Mouse (Mus musculus): Measurements from ENCODE around the gene Nprl3. TPM values are rescaled to one million over a fixed set of nuclear protein-coding genes. Genes with fewer than 3 reads are reported as not detected.

Nprl3 gene
- 41.3 and 84.5 TPM in 2 replicates for polyA plus RNA-seq (2012; ENCODE audit: low replicate concordance)

DNA sequence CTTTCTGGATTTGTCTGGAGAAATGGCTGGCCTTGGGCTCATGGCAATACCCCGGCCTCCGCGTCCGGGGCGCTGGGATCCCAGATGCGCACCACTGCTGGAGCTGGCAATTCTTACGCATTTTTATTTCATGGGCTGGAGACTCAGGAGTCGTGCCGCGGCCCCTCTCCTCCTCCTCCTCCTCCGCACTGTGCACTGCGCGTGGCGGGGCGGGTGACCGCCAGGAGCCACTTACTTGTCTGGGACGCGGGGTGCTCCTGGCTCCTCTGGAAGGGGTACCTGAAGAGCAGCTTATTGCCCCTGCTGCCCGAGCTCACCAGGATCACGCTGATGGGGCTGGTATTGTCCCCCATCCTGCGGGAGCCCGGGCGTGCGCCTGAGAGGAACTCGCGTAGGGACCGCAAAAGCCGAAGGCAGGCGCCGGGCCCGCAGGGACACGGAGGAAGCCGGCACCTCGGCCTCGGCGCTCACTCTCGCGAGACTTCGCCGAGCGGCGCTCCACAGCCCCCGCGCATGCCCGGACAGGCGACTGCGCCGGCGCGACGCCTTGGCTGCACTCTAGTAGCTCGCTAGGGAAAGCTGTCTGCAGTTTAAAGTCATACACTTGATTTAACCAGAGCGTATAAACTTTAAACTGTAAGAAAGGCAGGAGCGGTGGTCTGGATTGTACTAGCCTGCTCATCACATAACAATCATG is at the start of gene Nprl3:
Gene Nprl3, minus strand, starts transcription at position 520 of the 697 bp plus-strand sequence.

DNA sequence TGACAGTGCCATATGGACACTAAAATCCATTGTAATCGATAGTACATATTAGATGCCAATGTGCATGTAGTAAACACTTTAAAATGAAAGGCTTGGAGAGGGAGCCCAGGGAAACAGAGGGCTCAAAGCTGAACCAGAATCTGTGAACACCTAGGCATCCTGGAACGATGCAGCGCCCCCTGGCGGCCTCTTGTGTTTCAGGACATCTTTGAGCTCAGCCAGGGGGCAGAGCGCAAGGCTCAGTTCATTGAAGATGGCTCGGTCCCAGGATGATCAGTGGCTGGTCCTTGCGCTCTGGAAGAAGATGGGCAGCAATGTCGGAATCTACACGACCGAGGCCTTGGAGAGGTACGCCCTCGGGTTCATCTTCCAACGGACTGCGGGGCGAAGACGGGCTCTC is 32.4 kb upstream of the Nprl3 start, which contains the start of gene Hbq1a:
Gene Hbq1a, plus strand, starts transcription at position 205 of the 400 bp plus-strand sequence.

DNA sequence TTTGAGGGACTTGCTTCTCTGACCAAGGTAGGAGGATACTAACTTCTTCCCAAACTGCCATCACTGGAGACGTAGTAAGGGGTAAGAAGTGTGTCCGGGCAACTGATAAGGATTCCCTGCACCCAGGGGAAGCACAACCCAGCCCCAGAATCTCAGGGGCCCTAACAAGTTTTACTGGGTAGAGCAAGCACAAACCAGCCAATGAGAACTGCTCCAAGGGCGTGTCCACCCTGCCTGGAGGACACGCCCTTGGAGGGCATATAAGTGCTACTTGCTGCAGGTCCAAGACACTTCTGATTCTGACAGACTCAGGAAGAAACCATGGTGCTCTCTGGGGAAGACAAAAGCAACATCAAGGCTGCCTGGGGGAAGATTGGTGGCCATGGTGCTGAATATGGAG is 28.7 kb upstream of the Nprl3 start, which contains the start of gene Hba-a2:
Gene Hba-a2, plus strand, starts transcription at position 287 of the 400 bp plus-strand sequence.

DNA sequence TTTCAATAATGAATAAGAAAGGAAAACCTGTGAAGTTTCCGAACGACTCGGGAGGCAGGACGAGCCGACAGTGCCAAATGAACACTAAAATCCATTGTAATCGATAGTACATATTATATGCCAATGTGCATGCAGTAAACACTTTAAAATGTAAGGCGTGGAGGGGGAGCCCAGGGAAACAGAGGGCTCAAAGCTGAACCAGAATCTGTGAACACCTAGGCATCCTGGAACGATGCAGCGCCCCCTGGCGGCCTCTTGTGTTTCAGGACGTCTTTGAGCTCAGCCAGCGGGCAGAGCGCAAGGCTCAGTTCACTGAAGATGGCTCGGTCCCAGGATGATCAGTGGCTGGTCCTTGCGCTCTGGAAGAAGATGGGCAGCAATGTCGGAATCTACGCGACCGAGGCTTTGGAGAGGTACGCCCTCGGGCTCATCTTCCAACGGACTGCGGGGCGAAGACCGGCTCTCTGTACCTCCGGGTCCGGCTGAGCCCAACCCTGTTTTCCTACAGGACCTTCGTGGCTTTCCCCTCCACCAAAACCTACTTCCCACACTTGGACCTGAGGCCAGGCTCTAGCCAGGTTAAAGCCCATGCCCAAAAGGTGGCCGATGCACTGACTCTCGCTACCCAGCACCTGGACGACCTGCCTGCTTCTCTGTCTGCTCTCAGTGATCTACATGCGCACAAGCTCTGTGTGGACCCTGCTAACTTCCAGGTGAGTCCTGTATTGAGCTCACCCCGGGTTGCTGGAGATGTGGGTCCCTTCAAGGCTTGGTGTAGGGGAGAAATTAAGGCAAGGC is 19.4 kb upstream of the Nprl3 start, which contains the start of gene Hbq1b:
Gene Hbq1b, plus strand, starts transcription at position 271 of the 798 bp plus-strand sequence.

DNA sequence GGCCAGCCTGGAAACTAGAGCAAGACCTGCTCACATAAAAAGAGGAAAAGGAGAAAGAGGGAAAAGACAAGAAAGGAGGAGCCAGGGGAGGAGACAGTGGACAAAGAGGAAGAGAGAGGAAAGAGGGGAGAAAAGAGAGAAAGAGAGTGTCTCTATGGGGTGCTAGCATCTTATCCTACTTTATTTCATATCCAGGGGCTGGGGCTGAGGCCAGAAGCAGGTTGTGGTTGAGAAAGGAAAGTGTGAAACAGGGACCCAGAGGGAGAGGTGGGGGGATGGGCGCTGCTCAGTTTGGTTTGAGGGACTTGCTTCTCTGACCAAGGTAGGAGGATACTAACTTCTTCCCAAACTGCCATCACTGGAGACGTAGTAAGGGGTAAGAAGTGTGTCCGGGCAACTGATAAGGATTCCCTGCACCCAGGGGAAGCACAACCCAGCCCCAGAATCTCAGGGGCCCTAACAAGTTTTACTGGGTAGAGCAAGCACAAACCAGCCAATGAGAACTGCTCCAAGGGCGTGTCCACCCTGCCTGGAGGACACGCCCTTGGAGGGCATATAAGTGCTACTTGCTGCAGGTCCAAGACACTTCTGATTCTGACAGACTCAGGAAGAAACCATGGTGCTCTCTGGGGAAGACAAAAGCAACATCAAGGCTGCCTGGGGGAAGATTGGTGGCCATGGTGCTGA is 15.7 kb upstream of the Nprl3 start, which contains the start of gene Hba-a1:
Gene Hba-a1, plus strand, starts transcription at position 421 of the 687 bp plus-strand sequence.

DNA sequence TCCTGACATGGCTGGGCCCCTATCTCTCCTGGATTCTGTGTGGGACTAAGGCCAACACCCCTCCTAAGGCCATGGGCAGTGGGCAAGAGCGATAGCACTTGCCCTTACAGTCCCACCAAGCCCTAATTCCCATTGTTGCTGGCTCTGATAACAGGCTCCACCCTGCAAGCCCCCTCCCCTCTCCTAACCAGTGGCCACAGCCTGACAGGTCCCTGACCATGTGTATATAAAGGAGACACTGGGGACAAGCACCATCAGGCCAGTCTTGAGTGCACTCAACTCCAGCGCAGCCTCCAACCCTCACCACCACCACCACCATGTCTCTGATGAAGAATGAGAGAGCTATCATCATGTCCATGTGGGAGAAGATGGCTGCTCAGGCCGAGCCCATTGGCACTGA is 8.8 kb upstream of the Nprl3 start, which contains the start of gene Hba-x:
Gene Hba-x, plus strand, starts transcription at position 54 of the 400 bp plus-strand sequence.

DNA sequence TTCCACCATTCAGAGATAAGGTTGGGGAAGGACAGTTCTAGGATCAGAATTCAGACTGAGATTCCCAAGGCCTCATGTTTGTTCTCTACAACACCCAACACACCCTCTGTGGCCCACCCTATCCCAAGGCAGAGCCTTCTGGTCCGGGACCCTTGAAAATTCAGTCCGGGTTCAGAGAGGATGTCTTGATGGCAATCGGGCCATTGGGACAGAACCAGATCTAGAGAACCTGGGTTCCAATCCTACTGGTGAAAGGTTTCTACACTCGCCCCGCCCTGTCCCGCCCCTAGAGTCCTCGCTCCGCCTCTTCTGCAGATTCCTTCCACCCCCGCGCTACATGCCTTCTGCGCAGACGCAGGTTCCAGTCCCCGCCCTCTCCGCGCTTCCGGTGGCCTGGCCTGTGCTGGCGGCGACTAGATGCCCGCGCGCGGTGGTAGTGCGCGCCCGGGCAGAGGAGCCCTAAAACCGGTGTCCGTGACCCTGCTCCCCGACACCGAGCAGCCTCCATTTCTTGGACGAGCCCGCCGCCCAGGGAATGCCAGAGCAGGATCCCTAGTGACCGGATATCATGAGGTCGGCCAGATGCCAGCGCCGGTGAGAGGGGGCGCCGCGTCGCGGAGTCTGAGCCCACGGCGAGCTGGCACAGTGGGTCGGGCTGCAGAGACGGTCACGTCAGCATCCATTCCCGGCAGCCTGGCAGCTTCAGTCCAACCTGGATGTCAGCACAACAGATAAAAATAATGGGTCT is 41.2 kb downstream of the Nprl3 start, which contains the start of gene Mpg:
Gene Mpg, plus strand, starts transcription at position 382 of the 748 bp plus-strand sequence.

DNA sequence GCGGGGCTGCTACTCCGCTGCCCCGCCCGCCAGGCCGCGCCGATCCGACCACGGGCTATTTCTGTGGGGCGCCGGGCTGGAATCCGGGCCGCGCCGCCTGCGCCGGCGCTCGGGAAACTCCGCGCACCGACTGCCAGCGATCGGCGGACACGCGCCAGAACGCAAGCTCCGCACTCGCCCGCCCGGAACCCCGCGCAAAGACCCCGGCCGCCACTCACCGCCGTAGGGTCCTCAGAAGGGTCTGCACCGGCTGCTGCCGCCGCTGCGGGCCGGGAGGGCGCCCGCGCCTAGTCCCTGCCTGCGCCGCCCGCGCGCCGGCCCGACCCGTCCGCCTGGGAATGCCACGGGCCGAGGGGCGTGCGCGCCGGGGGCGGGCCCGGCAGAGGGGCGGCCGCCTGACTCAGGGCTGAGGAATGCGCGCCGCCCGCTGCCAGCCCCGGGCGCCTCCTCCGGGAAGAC is 45.5 kb downstream of the Nprl3 start, which contains the start of gene Rhbdf1:
Gene Rhbdf1, minus strand, starts transcription at position 350 of the 459 bp plus-strand sequence.

DNA sequence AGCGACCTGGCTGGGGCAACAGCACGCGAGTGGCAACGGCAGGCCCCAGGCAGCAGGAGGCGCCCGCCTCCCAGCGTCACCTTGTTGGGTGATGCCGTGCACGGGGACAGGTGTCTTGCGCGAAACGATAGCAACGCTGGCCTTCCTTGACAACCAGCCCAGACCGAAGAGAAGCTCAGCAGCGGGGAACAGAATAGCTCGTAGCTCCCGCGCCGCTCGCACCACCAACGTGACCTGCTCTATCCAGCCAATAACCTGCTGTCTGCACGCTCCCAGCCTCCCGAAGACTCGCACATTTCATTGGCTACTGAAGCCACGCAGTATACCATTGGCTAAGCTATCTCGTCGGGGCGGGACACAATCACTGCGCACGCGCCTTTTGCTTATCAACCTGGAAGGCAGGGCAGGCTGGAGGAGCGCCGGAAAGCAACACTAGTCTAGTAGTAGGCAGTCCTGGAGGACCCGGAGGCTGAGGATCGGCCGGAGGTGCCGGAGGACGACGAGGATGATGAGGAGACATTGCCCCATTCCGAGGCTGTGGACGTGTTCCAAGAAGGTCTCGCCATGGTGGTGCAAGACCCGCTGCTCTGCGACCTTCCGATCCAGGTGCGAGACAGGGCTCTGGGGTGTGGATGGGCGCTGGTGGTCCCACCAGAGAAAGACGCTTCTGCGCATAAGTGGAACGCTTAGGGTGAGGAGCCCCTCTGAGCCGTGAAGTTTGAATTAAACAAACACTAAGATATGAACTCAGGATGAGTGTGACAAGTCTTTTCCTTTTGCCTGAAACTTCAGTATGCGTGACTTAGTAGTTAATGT is 62.2 kb downstream of the Nprl3 start, which contains the start of gene Snrnp25:
Gene Snrnp25, plus strand, starts transcription at position 358 of the 816 bp plus-strand sequence.

DNA sequence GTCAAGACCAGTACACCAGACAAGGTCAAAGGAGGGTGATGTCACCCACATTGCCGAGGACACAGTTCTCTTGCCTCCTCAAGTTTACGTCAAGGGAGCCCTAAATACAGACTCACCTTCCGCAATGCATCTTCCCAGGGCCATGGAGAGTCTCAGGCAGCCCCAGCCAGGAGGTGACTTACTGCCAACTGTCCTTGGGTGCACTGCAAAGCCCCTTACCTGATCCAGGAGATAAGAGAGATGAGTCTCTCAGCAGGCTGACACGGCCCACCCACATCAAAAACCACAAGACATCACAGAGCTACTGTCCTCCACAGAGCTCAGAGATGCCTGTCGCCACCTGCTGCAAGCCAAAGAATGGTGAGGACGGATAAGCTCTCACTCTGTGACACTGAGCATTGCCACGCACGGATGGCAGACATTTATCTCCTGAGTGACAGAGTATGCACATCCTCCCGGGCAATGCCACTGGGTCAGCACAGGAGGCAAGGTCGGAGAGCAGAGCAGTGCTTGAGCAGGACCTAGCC is 67.4 kb downstream of the Nprl3 start, which contains the start of gene Il9r:
Gene Il9r, minus strand, starts transcription at position 205 of the 527 bp plus-strand sequence.

Other genes starting within 250 kb of the Nprl3 start
- 39.5 and 46.9 TPM in 2 replicates for gene Il9r, start 67.4 kb downstream of the Nprl3 start, polyA plus RNA-seq (2012; ENCODE audit: low replicate concordance)
- gene Snrnp25, start 62.3 kb downstream of the Nprl3 start, polyA plus RNA-seq (2012; ENCODE audit: low replicate concordance) = 33.0 and 40.8 TPM in 2 replicates
- 21.9 and 70.6 TPM in 2 replicates for gene Rhbdf1, start 45.4 kb downstream of the Nprl3 start, polyA plus RNA-seq (2012; ENCODE audit: low replicate concordance)
- gene Mpg, start 41.2 kb downstream of the Nprl3 start, polyA plus RNA-seq (2012; ENCODE audit: low replicate concordance) = 13.0 and 16.3 TPM in 2 replicates
- not detected in 2 replicates for gene Hba-x, start 8.7 kb upstream of the Nprl3 start, polyA plus RNA-seq (2012; ENCODE audit: low replicate concordance)
- 75,416 and 82,734 TPM in 2 replicates for gene Hba-a1, start 15.8 kb upstream of the Nprl3 start, polyA plus RNA-seq (2012; ENCODE audit: low replicate concordance)
- gene Hbq1b, start 19.3 kb upstream of the Nprl3 start, polyA plus RNA-seq (2012; ENCODE audit: low replicate concordance) = 4.1 TPM in 1 of 2 replicates, not detected in the other
- 46,420 and 53,866 TPM in 2 replicates for gene Hba-a2, start 28.8 kb upstream of the Nprl3 start, polyA plus RNA-seq (2012; ENCODE audit: low replicate concordance)
- gene Hbq1a, start 32.4 kb upstream of the Nprl3 start, polyA plus RNA-seq (2012; ENCODE audit: low replicate concordance) = 0.55 TPM in 1 of 2 replicates, not detected in the other
- gene Sh3pxd2b, start 80.1 kb upstream of the Nprl3 start, polyA plus RNA-seq (2012; ENCODE audit: low replicate concordance) = 0.85 and 0.94 TPM in 2 replicates
- gene Ubtd2, start 187.7 kb upstream of the Nprl3 start, polyA plus RNA-seq (2012; ENCODE audit: low replicate concordance) = 4.9 and 6.0 TPM in 2 replicates

Measured in hematopoietic multipotent progenitor cell, adult 10-12 weeks (in vitro differentiated cells).